Mouse (Mus musculus) heart, embryonic 10.5 days (tissue): ENCODE measurements at regions not wholly inside any gene's neighbourhood (a gene's known extent, or its start where the extent isn't known, plus 50 kb on each side); places are given as distances from the start of the nearest gene placed in this dataset.

Experiments used
- DNase-seq: peaks from one replicate; pipeline ENCODE4 v3.0.0-alpha.2; 2017; ENCODE audit warnings: low spot score
- H3K27ac ChIP-seq: fragments of 300-500 bp; sonication (generic); 2 replicates; pipeline ENCODE4 v1.5.1; 2016; ENCODE audit warnings: mild to moderate bottlenecking
- H3K27me3 ChIP-seq: fragments of 300-500 bp; sonication (generic); 2 replicates; pipeline ENCODE4 v1.6.1; 2016; ENCODE audit warnings: mild to moderate bottlenecking; ENCODE audit not compliant: poor library complexity, insufficient read depth, severe bottlenecking
- H3K36me3 ChIP-seq: fragments of 300-500 bp; sonication (generic); 2 replicates; pipeline ENCODE4 v1.6.1; 2016; ENCODE audit warnings: mild to moderate bottlenecking, moderate library complexity
- H3K4me1 ChIP-seq: fragments of 300-500 bp; sonication (generic); 2 replicates; pipeline ENCODE4 v1.6.1; 2016; ENCODE audit warnings: mild to moderate bottlenecking
- H3K4me3 ChIP-seq: fragments of 300-500 bp; sonication (generic); 2 replicates; pipeline ENCODE4 v1.5.1; 2016; ENCODE audit warnings: mild to moderate bottlenecking, moderate library complexity
- H3K9me3 ChIP-seq: fragments of 300-500 bp; sonication (generic); 2 replicates; pipeline ENCODE4 v1.6.1; 2016; ENCODE audit warnings: mild to moderate bottlenecking, moderate library complexity
- WGBS: fragments of 180-500 bp; shearing (Covaris S2); methylation state at CpG from one replicate; pipeline ENCODE4 v1.1.7; 2016; 5-methylcytosine and 5-hydroxymethylcytosine counted together

DNA sequence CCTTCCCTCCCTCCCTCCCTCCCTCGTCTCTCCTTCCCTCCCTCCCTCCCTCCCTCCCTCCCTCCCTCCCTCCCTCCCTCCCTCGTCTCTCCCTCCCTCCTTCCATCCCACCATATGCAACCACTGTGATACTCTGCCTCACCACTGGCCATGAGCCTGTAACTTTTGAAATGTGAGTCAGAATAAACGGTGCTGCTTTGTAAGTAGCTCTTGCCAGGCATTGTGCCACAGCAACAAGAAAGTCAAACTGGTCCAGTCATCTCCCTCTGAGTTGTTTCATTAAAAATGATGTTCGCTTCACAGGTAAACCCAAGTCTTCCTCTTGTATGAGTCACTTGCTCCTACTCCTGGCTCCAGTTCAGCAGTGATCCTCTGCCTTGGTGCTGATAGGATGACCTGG is 85.1 kb upstream of the Otud4 start:
- no peaks in the 10 kb centered on the region for H3K36me3 ChIP-seq
- DNase-seq = no peak
- 84% methylated on average over 2 of the region's 4 CpGs for WGBS
- no peaks in the 10 kb centered on the region for H3K9me3 ChIP-seq
- no peak overlapping the region for H3K4me3 ChIP-seq
- no peaks in the 10 kb centered on the region for H3K27me3 ChIP-seq
- no peak overlapping the region for H3K27ac ChIP-seq
- H3K4me1 ChIP-seq = no peaks in the 10 kb centered on the region

DNA sequence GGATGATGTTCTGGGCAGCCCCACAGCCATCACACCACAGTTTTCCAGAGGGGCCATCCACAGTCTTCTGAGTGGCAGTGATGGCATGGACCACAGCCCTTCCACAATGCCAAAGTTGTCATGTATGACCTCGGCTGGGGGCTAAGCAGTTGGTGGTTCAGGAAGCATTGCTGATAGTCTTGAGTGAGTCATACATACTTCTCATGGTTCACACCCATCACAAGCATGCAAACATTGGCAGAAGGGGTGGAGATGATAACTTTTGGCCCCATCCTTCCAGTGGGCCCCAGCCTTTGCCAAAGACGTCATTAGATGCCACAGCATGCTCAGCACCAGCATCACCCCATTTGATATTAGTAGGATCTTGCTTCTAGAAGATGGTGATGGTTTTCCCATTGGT is 89.3 kb upstream of the Otud4 start:
- Histone ChIP-seq H3K27ac (no peak overlapping the region), H3K4me1 (no peaks in the 10 kb centered on the region)
- 68% methylated on average over 2 of the region's 2 CpGs for WGBS

DNA sequence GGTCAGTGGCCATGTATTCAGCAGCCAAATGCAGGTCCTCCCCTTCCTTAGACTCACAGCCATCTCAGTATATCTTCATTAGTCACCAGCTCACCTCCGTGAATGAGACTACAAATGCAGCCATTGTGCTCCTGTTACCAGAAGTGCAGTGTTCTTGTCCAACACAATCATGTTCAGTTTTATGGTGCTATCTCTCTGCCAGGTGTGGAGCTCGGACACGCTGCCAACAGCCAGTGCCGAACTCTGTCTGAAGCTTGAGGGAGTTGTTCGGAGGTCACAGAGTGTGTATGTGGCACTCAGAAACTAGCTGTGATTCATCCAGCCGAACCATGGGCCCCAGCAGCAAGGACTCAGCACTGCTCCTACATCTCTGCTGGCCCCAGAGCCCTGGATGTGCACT is 91.3 kb upstream of the Otud4 start:
- H3K9me3 ChIP-seq = no peaks in the 10 kb centered on the region
- no peaks in the 10 kb centered on the region for H3K36me3 ChIP-seq
- no peak for DNase-seq
- H3K4me1 ChIP-seq = no peaks in the 10 kb centered on the region
- WGBS = 71% methylated on average over 6 of the region's 6 CpGs
- H3K4me3 ChIP-seq = no peak overlapping the region
- no peak overlapping the region for H3K27ac ChIP-seq
- no peaks in the 10 kb centered on the region for H3K27me3 ChIP-seq

More for the DNA sequence above, 89.3 kb upstream of the Otud4 start:
- no peaks in the 10 kb centered on the region for H3K36me3 ChIP-seq
- no peak for DNase-seq
- H3K27me3 ChIP-seq = no peaks in the 10 kb centered on the region
- no peaks in the 10 kb centered on the region for H3K9me3 ChIP-seq
- H3K4me3 ChIP-seq = no peak overlapping the region

DNA sequence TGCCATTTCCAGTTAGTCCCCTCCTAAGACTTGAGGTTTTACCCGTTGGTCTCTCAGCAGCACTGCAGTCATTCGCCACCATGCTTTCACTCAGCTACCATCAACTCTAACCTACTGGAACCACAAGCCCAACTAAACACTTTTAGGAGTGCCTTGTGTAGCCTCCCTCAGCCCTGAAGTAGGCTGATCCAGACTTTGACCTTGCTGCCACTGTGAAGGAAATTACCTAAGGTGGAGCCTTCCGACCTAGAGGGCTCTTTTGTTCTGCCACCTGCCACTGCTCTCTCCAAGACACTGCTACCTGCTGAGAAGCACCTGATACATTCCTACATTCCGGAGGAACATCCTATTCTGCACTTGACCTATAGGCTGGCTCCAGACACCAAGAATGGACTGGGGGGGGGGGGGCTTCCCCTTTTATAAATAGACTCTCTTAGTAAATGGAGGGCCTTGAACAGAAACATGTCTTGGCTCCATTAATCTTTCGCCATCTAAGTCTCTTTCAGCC is 93.5 kb upstream of the Otud4 start:
- no peaks in the 10 kb centered on the region for H3K36me3 ChIP-seq
- DNase-seq = no peak
- no peaks in the 10 kb centered on the region for H3K4me1 ChIP-seq
- H3K27me3 ChIP-seq = no peaks in the 10 kb centered on the region
- no peak overlapping the region for H3K4me3 ChIP-seq
- no peak overlapping the region for H3K27ac ChIP-seq
- whole genome bisulfite sequencing = 78% methylated on average over 5 of the region's 5 CpGs
- H3K9me3 ChIP-seq = no peaks in the 10 kb centered on the region

DNA sequence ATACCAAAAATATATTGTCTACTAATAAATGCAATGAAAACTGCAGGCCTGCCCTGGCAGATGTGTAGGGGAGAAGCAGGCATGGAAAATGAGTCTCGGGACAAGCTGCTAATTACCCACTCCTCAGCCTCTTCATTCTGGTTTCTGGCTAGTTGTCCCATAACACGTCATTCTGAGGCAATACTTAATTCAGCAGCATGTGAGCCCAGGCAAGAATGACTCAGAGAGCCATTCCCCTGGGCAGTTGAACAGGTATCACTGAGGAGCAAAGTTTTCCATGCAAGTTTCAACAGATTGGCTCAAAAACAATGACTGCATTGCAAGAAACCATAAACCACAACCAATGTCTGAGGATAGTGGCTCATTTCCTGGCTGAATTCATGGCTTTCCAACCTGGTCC is 97.0 kb upstream of the Otud4 start:
- H3K36me3 ChIP-seq = no peaks in the 10 kb centered on the region
- WGBS = 66% methylated on average over 2 of the region's 2 CpGs

DNA sequence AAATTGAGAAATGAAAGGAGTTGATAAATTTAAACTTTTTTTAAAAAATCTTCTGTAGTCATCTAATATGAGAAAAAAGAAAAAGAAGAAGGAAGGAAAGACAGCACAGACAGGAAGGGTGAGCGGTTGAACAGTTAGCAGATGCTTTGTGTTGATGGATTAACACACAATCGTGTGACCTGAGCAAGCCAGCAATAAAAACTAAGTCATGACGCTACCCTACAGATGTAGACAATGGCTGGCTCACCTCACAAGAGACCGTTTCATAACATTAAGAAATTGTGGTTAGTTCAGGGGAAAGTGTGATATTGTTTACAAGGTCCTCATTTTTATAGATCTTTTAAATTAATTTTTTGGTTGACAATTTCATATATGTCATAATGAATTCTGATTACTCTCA is 99.4 kb upstream of the Otud4 start:
- 80% methylated on average over 4 of the region's 4 CpGs for WGBS
- no peaks in the 10 kb centered on the region for H3K36me3 ChIP-seq
- no peaks in the 10 kb centered on the region for H3K9me3 ChIP-seq
- H3K27ac ChIP-seq = no peak overlapping the region
- no peak for DNase-seq
- no peak overlapping the region for H3K4me3 ChIP-seq
- no peaks in the 10 kb centered on the region for H3K4me1 ChIP-seq
- no peaks in the 10 kb centered on the region for H3K27me3 ChIP-seq

More for the DNA sequence above, 97.0 kb upstream of the Otud4 start:
- H3K4me3 ChIP-seq = no peak overlapping the region
- no peak for DNase-seq
- no peaks in the 10 kb centered on the region for H3K4me1 ChIP-seq
- H3K27ac ChIP-seq = no peak overlapping the region
- H3K27me3 ChIP-seq = no peaks in the 10 kb centered on the region
- no peaks in the 10 kb centered on the region for H3K9me3 ChIP-seq

DNA sequence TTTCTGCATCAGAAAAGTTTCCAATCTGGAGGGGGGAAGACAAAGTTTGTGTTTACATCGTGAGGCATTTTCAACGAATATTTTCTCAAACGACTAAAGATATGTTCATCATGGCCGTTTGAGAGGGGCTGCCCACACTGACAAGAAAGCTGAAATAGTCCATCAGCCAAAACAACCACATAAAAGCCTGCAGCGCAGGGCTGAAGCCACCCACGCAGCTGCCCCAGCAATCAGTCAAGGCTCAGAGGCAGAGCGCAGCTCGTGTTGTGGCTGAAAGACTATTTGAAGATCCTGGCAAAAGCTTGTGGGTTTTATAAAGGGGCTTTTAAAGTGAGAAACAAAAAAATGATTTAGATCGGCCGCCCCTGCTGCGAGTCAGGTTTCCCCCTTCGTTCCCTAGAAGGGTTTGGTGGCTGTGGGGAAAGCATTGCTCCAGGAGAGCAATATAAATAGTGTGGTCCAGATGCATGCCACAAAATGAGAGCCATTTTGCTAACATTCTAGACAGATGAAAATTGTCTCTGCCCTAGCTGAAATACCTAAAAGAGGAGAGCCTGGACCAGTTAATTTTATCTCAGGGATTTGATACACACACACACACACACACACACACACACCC is 105.0 kb upstream of the Otud4 start:
- Histone ChIP-seq H3K9me3 (no peaks in the 10 kb centered on the region), H3K4me1 (no peaks in the 10 kb centered on the region), H3K36me3 (peaks cover 2% of the 10 kb centered on the region; the same call in 1 of the 2 replicates), H3K4me3 (no peak overlapping the region), H3K27ac (no peak overlapping the region), H3K27me3 (no peaks in the 10 kb centered on the region)
- 75% methylated on average over 12 of the region's 12 CpGs for WGBS
- DNase-seq = no peak

DNA sequence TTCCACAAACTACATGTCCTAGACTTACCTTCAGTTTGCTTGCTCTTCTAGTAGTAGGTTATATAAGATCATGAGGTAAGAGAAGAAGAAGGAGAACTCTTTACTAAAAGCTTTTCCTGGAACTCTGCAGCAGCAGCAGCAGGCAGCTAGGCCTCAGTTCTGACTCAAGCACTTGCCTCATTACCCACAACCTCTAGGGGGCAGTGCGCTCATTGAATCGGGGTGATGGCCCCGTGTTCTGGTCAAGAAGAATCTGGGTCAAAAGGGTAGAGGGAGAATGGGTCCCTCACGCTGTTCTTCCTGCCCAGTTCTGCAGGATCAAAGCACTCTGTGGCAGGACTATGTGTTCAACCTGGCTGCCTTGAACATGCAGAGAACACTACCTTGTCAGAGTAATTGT is 109.9 kb upstream of the Otud4 start:
- Histone ChIP-seq H3K27me3 (no peaks in the 10 kb centered on the region), H3K9me3 (no peaks in the 10 kb centered on the region), H3K4me1 (no peaks in the 10 kb centered on the region), H3K4me3 (no peak overlapping the region), H3K36me3 (peaks cover 2% of the 10 kb centered on the region; the same call in 1 of the 2 replicates), H3K27ac (no peak overlapping the region)
- no peak for DNase-seq
- 30% methylated on average over 4 of the region's 4 CpGs for WGBS

DNA sequence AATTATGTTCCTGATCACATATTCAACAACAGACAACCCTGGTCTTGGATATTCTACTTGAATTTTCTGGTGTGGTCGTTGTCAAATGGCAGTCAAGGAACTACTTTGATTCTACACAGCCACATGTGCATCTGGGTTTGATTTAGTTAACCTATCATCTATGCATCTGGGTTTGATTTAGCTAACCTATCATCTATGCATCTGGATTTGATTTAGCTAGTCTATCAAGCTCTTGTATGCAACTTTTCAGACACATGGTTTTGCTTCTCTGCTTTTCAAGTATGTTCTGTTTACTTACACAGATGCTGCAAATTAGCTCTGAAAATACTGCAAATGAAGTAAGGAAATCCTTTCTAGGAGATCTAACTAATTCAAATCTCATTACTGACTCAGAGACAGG is 117.4 kb upstream of the Otud4 start:
- WGBS = 67% methylated on average over 1 of the region's 1 CpGs
- no peak for DNase-seq

DNA sequence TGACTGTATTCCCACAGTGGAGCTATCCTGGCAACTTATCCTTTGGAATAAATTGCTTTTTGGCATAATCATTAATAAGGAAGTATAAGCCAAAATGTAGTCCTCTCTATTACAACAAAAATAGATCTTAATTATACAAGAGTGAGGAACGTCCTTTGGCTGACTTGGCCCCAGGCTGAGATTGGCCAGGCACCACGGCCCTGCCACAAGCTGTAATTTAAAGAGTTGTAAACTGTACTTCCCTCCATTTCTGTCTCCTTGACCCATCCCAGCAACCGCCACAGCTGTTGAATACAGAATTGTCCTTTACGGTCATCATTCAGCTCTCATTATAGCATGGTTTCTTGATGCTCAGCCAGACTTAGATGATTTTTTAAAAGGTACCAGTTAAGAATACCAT is 119.6 kb upstream of the Smad1 start:
- Histone ChIP-seq H3K27ac (no peak overlapping the region), H3K4me1 (no peaks in the 10 kb centered on the region), H3K36me3 (no peaks in the 10 kb centered on the region), H3K9me3 (no peaks in the 10 kb centered on the region), H3K27me3 (no peaks in the 10 kb centered on the region), H3K4me3 (no peak overlapping the region)
- no peak for DNase-seq
- WGBS = 88% methylated on average over 4 of the region's 4 CpGs

More for the DNA sequence above, 117.4 kb upstream of the Otud4 start:
- Histone ChIP-seq H3K9me3 (no peaks in the 10 kb centered on the region), H3K27ac (no peak overlapping the region), H3K4me3 (no peak overlapping the region), H3K27me3 (no peaks in the 10 kb centered on the region), H3K4me1 (no peaks in the 10 kb centered on the region), H3K36me3 (no peaks in the 10 kb centered on the region)

DNA sequence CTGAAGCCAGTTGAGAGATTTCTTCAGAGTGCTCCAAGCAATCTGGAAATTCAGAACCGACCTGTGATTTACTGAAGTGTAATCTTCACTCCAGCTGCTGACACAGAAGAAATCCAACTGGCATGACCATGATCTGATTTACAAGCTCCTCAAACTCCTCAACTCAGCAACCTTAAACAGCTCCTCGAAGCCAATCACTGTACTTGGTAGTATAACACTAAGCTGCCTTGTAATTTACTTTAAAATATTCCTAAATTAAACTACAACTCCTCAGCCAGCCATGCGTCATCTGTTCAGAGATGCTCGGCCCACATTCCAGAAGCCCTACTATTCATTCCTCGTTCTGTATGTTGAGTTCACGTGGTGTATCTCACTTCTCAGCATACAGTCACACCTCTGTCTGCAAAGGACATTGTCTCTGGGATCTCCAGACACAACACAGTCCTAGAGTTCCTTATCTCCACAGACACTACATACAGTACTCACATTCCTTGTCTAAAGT is 116.0 kb upstream of the Smad1 start:
- Histone ChIP-seq H3K36me3 (no peaks in the 10 kb centered on the region), H3K4me1 (no peaks in the 10 kb centered on the region), H3K4me3 (no peak overlapping the region), H3K9me3 (no peaks in the 10 kb centered on the region), H3K27me3 (no peaks in the 10 kb centered on the region), H3K27ac (no peak overlapping the region)
- WGBS = 68% methylated on average over 6 of the region's 6 CpGs
- no peak for DNase-seq

DNA sequence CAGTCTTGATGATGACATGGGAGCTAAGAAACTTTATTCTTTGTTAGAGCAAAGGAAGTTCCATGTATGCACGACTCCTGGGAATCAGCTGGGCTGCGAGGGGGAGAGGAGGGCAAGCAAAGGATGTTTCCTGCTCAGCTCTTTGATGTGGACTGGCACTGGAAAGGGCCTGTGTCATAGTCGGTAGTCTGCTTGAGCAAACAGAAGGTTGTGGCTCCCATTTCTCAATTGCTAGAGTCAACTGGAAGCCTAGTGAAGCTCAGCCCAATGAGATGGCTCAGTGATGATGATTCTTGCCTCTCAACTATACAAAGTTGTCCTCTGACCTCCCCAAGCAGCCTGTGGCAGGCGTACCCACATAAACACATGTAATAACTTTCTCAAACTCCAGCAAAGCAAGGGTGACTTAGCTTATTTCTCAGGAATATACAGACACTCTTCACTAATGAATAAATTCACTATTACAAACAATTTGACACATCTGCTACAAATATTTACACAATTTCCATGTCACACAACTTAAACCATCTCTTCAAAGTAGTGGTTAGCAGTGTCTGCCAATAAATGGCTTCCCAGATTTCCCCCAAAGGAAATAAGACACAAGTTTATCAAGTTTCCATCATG is 115.4 kb upstream of the Smad1 start:
- no peak overlapping the region for H3K27ac ChIP-seq
- H3K36me3 ChIP-seq = no peaks in the 10 kb centered on the region
- no peak overlapping the region for H3K4me3 ChIP-seq
- WGBS = 53% methylated on average over 4 of the region's 4 CpGs
- H3K4me1 ChIP-seq = no peaks in the 10 kb centered on the region
- DNase-seq = no peak
- no peaks in the 10 kb centered on the region for H3K9me3 ChIP-seq
- no peaks in the 10 kb centered on the region for H3K27me3 ChIP-seq

DNA sequence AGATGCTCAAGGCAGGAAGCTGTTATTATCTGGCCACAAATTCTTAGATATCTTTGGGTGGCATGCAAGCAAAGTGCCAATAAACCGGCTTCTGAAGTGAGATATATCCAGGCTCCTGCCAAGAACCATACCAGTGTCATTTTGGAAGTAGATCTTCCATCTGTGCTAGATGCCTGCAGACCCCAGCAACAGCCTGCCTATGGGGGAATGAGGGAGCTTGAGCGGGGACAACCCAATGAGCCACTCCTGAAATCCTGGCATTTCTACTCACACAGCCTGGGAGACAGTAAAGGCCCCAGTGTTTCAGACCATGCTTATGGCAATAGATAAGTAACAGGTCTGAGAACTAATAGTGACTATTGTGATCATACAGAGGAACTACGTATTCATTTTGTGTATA is 109.3 kb upstream of the Smad1 start:
- Histone ChIP-seq H3K27me3 (no peaks in the 10 kb centered on the region), H3K9me3 (no peaks in the 10 kb centered on the region), H3K4me3 (no peak overlapping the region), H3K36me3 (no peaks in the 10 kb centered on the region), H3K27ac (no peak overlapping the region), H3K4me1 (no peaks in the 10 kb centered on the region)
- DNase-seq = no peak
- WGBS = 84% methylated on average over 3 of the region's 3 CpGs
